Mouse (Mus musculus): ENCODE measurements around the gene Nbeal2. TPM values are rescaled to one million over a fixed set of nuclear protein-coding genes. Genes with fewer than 3 reads are reported as not detected.
"Not testable (repeated sequence)": the region's sequence is repeated elsewhere in the genome, so short reads cannot be mapped to it uniquely, and the experiment has no call there.

The Nbeal2 gene
- polyA plus RNA-seq, 1 experiment from 2014 or later: 1.1 TPM

DNA sequence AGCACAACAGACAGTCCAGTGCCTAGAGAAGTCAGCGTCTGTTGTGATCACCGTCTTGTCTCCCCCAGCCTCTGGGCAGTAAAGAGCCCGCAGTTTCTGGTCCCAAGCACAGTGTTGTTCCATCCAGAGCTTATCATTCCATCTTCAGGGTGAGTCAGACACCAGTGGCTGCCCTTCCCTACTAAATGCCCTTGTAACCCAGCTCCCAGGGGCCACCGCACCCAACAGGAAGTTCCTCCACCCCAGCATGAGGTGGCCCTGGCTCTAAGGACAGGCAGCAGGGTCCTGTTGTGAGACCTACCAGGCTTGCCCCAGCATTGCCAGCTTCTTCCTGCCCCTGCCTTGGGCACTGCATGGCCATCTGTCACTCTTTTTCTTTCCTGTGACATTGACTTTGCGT, 31.6 kb upstream of the Nbeal2 start:
- WGBS: 84% methylated on average over 5 of the region's 5 CpGs
- Histone ChIP-seq H3K9ac (replicated peaks) (no peak overlapping the region), H3K27ac (no peak overlapping the region), H3K4me3 (replicated peaks) (no peak overlapping the region), H3K27me3 (no peaks in the 10 kb centered on the region), H3K9me3 (no peaks in the 10 kb centered on the region), H3K36me3 (no peaks in the 10 kb centered on the region), H3K4me2 (no peak overlapping the region), H3K4me1 (replicated peaks) (peaks cover 26% of the 10 kb centered on the region)
- no peak for ATAC-seq (ENCODE audit: insufficient number of reproducible peaks, insufficient read depth, low FRiP score, low TSS enrichment, low read depth)

DNA sequence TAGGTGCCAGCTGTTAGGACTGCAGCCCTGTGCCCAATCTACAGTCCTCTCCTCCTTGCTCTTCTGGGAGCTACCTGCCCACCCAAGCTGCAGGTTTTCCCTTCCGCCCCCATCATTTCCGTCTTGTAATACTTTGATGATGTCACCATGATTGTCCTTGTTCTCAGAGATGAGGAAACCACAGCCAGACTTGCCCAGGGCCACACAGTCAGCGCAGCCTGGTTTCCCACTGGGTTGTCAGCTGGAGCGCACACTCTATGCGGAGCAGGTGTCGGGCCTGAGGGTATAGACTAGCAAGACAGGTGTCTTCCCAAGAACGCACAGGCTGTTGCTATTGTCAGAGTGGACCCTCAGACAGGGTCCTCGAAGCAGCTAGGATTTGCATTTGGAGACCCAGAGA, 31.2 kb upstream of the Nbeal2 start:
- WGBS: 85% methylated on average over 8 of the region's 8 CpGs
- no peak overlapping the region for H3K27ac ChIP-seq
- no peaks in the 10 kb centered on the region for H3K9me3 ChIP-seq
- no peak for ATAC-seq (ENCODE audit: insufficient number of reproducible peaks, insufficient read depth, low FRiP score, low TSS enrichment, low read depth)
- peaks cover 26% of the 10 kb centered on the region for H3K4me1 ChIP-seq (replicated peaks)
- H3K27me3 ChIP-seq: no peaks in the 10 kb centered on the region
- no peak overlapping the region for H3K9ac ChIP-seq (replicated peaks)
- H3K4me2 ChIP-seq: no peak overlapping the region
- no peak overlapping the region for H3K4me3 ChIP-seq (replicated peaks)
- no peaks in the 10 kb centered on the region for H3K36me3 ChIP-seq

DNA sequence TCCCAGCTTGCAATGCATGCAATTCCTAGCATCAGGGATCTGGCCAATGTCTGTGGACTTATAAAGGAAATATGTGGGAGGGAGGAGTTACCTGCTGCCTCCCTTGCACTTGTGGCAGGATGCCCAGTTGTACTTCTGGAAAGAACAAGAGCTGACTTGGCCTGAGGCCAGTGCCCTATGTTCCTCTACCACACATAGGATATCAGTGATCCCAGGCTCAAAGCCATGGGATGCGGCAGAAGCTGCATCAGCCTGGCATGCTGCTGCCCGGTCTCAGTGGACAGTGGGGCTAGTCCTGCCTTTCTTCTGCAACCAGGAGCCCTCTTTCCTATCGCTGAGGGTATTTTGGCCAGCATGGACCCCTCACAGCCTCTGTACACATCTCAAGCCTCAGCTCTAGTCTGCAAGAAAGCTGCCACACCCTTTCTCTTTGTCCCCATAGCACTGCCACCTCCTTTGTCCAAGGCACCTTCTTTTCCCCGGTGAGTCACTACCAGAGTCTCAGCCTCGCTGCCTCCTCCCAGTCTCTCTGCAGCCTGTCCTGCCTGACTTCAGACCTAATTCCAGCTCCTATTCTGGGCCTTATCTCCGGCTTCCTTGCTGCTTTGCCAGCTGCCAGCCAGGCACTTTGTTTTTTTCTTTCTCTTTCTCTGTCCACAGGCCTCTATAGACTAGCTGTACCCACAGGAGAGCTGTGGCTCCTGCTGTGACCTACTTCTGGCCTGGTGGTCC, 30.3 kb upstream of the Nbeal2 start:
- Histone ChIP-seq H3K4me2 (no peak overlapping the region), H3K9ac (replicated peaks) (no peak overlapping the region), H3K27ac (peak overlapping the region; percentile 45; the same call in 1 of the 2 replicates), H3K4me1 (replicated peaks) (peaks cover 26% of the 10 kb centered on the region), H3K9me3 (no peaks in the 10 kb centered on the region), H3K4me3 (replicated peaks) (no peak overlapping the region), H3K36me3 (no peaks in the 10 kb centered on the region), H3K27me3 (no peaks in the 10 kb centered on the region)
- no peak for ATAC-seq (ENCODE audit: insufficient number of reproducible peaks, insufficient read depth, low FRiP score, low TSS enrichment, low read depth)
- WGBS: 90% methylated on average over 6 of the region's 6 CpGs

DNA sequence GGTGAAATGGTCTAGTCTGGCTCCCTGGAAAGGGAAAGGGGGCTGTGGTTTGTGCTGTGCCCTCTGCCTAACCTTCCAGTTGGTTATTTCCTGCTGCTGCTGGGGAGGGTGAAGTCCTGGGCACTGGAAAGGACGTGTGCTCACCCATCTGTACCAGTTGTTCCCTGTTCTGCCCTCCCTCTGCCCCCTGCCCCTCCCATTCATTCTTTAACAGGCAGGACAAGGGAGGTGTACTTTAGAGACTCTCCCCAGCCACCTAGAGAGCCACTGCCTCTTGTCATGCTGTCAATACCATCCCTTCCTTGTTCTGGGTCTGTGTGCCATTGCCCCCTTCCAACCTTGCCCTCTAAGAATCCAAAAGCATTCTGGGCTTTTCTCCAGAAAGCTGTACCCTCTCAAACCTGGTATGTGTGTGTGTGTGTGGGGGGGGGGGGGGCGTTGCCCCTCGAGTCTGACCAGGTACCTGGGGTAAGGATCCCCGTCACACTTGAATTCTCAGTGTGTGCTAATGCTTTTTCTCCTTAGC, 29.7 kb upstream of the Nbeal2 start:
- Histone ChIP-seq H3K27me3 (no peaks in the 10 kb centered on the region), H3K9me3 (no peaks in the 10 kb centered on the region), H3K9ac (replicated peaks) (no peak overlapping the region), H3K4me1 (replicated peaks) (peaks cover 26% of the 10 kb centered on the region), H3K4me2 (no peak overlapping the region), H3K4me3 (replicated peaks) (no peak overlapping the region), H3K27ac (0 out of 2 replicates have a peak overlapping the region, but pooled peaks have one; percentile 45), H3K36me3 (no peaks in the 10 kb centered on the region)
- no peak for ATAC-seq (ENCODE audit: insufficient number of reproducible peaks, insufficient read depth, low FRiP score, low TSS enrichment, low read depth)
- 80% methylated on average over 4 of the region's 4 CpGs for WGBS

DNA sequence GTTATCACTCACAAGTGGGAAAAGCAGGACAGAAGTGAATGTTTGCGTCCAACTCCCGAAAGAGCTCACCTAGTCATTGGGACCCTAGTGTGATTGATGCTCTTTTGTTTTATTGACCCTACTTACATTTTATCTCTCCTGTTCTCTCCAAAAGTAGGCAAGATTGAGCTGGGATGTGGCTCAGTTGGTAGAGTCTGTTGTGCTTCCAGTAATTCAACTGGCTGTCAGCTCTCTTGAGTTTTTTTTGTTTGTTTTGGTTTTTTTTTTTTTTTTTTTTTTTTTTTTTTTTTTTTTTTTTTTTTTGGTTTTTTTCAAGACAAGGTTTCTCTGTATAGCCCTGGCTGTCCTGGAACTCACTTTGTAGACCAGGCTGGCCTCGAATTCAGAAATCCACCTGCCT, 28.7 kb upstream of the Nbeal2 start:
- not testable (repeated sequence) for H3K9ac ChIP-seq (replicated peaks); H3K27me3 ChIP-seq; H3K9me3 ChIP-seq; H3K4me2 ChIP-seq; ATAC-seq (ENCODE audit: insufficient number of reproducible peaks, insufficient read depth, low FRiP score, low TSS enrichment, low read depth); H3K4me3 ChIP-seq (replicated peaks); H3K27ac ChIP-seq; H3K36me3 ChIP-seq
- H3K4me1 ChIP-seq (replicated peaks): peaks cover 26% of the 10 kb centered on the region
- WGBS: 83% methylated on average over 3 of the region's 3 CpGs

DNA sequence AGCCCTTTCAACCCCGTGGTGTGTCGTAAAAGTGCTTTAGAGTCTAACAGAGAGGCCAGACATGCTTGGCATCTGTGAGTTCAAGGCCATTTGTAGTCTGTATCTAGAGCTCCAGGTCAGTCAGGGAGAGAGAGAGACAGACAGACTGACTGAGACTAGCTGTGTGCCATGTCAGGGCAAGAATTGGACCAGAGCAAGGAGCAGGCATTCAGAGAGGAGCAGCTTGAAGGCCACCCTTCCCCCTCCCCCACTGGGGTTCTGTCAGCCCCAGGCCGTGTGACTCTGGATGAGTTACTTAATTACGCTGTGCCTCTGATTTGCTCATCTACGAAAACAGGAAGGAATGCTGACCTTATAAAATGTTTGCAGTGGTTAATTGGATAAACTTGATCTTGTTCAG, 28.3 kb upstream of the Nbeal2 start:
- Histone ChIP-seq H3K4me1 (replicated peaks) (peaks cover 26% of the 10 kb centered on the region), H3K36me3 (no peaks in the 10 kb centered on the region), H3K27ac (0 out of 2 replicates have a peak overlapping the region, but pooled peaks have one; percentile 17), H3K9ac (replicated peaks) (no peak overlapping the region), H3K9me3 (no peaks in the 10 kb centered on the region), H3K27me3 (no peaks in the 10 kb centered on the region), H3K4me2 (no peak overlapping the region), H3K4me3 (replicated peaks) (no peak overlapping the region)
- ATAC-seq (ENCODE audit: insufficient number of reproducible peaks, insufficient read depth, low FRiP score, low TSS enrichment, low read depth): no peak
- 52% methylated on average over 5 of the region's 5 CpGs for WGBS

DNA sequence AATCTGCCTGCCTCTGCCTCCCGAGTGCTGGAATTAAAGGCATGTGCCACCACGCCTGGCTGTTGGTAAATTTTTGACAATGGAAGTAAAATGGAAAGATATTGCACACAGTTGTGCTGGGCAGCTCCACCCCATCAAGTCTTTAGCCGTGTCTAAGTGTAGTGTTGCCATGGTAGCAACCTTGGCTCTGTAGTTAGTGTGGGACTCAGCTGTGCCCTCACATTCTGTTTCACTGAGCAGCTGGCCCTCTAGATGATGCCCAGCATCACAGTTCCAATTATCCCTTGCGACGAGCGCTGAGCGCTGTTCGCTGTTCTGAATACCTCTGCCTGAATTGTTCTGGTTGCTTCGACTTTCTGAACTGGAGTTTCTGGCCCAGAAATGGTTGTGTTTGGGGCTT, 27.9 kb upstream of the Nbeal2 start:
- Histone ChIP-seq H3K4me1 (replicated peaks) (peaks cover 26% of the 10 kb centered on the region), H3K9ac (replicated peaks) (no peak overlapping the region), H3K4me3 (replicated peaks) (no peak overlapping the region), H3K9me3 (no peaks in the 10 kb centered on the region), H3K36me3 (no peaks in the 10 kb centered on the region), H3K4me2 (no peak overlapping the region), H3K27me3 (no peaks in the 10 kb centered on the region), H3K27ac (0 out of 2 replicates have a peak overlapping the region, but pooled peaks have one; percentile 17)
- WGBS: 77% methylated on average over 9 of the region's 9 CpGs
- no peak for ATAC-seq (ENCODE audit: insufficient number of reproducible peaks, insufficient read depth, low FRiP score, low TSS enrichment, low read depth)

DNA sequence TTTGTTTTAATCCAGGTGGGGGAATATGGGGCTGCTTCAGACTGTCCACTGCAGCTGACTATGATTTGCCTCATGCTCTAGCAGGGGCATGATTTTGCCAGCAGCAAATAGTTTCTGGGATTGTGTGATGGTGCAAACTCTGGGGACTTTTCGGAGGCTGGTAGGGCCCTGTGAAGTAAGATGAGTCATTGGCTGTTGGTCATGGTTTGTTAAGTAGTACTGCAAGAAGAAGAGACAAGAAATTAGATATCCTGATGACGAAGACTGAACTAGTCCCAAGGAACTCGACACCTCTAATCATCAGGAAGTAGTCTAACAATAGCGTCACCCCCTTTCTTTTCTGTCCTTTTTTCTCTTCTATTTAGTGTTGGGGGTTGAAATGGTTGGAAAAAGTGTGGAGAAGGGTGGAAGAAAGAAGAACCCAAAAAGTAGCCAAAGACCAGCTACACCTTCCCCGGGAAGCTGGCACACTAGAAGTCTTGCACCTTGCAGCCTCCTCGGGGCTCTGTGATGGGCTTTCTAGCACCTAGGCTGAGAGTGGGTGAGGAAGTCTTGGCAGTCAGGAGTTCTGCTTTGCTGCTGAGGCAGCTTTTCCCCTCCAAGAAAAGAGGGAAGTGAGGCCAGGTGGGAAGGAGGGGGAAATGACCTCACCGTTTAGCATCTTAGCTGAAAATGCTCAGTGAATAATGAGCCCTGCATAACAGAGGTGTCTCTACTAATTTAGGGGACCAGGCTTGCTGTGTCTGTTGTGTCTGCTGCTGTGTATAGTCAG, 27.0 kb upstream of the Nbeal2 start:
- WGBS: 78% methylated on average over 7 of the region's 7 CpGs
- no peak for ATAC-seq (ENCODE audit: insufficient number of reproducible peaks, insufficient read depth, low FRiP score, low TSS enrichment, low read depth)
- H3K27ac ChIP-seq: no peak overlapping the region

DNA sequence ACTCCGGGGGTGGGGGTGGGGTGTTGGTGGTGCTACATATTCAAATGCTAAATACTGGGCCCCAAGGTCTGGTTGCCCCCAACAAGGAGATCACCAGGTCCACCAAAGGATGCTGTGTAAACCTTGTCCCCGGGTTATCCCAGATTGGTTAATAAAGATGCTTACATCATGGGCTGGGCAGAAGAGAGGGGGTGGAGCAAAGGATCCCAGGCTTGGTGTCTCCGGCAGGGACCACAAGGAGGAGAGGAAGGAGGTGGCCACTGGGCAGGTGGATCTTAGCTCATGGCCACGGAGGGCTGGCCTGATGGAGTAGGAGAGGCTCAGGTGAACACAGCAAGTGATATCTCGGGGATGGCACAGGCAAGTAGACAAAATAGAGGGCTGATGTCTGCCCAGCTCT, 24.9 kb upstream of the Nbeal2 start:
- no peak for ATAC-seq (ENCODE audit: insufficient number of reproducible peaks, insufficient read depth, low FRiP score, low TSS enrichment, low read depth)
- Histone ChIP-seq H3K36me3 (no peaks in the 10 kb centered on the region), H3K9me3 (no peaks in the 10 kb centered on the region), H3K4me2 (no peak overlapping the region), H3K27me3 (no peaks in the 10 kb centered on the region), H3K4me1 (replicated peaks) (peaks cover 18% of the 10 kb centered on the region), H3K27ac (no peak overlapping the region), H3K9ac (replicated peaks) (no peak overlapping the region), H3K4me3 (replicated peaks) (no peak overlapping the region)
- 70% methylated on average over 5 of the region's 5 CpGs for WGBS

More for the DNA sequence above, 27.0 kb upstream of the Nbeal2 start:
- peaks cover 26% of the 10 kb centered on the region for H3K4me1 ChIP-seq (replicated peaks)
- H3K4me3 ChIP-seq (replicated peaks): no peak overlapping the region
- no peaks in the 10 kb centered on the region for H3K9me3 ChIP-seq
- H3K27me3 ChIP-seq: no peaks in the 10 kb centered on the region
- H3K9ac ChIP-seq (replicated peaks): no peak overlapping the region
- H3K4me2 ChIP-seq: no peak overlapping the region
- H3K36me3 ChIP-seq: no peaks in the 10 kb centered on the region

DNA sequence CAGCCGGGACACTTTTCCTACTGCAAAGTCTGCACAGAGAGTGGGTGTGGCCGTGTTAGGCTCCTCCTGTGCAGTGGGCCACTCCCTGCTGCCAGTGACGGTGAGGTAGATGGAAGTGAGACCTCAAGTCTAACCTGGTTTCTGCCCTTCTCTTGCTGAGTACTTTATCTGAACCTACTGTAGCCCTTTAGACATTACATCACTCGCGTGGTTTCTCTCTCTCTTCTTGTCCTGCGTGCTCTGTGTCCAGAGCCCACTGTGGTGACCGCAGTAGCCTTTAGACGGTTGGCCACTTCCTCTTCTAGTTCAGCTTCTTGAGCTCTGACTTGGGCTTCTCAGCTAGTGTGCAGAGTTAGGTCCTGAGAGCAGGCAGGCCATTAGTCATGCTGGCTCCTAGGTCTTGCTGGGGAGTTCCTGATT, 22.5 kb upstream of the Nbeal2 start:
- Histone ChIP-seq H3K36me3 (0 out of 2 replicates have a peak, but pooled peaks cover 4% of the 10 kb centered on the region), H3K27me3 (no peaks in the 10 kb centered on the region), H3K4me3 (replicated peaks) (no peak overlapping the region), H3K4me1 (replicated peaks) (peaks cover 3% of the 10 kb centered on the region; the same call in 1 of the 2 replicates), H3K9me3 (no peaks in the 10 kb centered on the region), H3K4me2 (no peak overlapping the region), H3K27ac (no peak overlapping the region), H3K9ac (replicated peaks) (no peak overlapping the region)
- ATAC-seq (ENCODE audit: insufficient number of reproducible peaks, insufficient read depth, low FRiP score, low TSS enrichment, low read depth): no peak
- 91% methylated on average over 8 of the region's 8 CpGs for WGBS

DNA sequence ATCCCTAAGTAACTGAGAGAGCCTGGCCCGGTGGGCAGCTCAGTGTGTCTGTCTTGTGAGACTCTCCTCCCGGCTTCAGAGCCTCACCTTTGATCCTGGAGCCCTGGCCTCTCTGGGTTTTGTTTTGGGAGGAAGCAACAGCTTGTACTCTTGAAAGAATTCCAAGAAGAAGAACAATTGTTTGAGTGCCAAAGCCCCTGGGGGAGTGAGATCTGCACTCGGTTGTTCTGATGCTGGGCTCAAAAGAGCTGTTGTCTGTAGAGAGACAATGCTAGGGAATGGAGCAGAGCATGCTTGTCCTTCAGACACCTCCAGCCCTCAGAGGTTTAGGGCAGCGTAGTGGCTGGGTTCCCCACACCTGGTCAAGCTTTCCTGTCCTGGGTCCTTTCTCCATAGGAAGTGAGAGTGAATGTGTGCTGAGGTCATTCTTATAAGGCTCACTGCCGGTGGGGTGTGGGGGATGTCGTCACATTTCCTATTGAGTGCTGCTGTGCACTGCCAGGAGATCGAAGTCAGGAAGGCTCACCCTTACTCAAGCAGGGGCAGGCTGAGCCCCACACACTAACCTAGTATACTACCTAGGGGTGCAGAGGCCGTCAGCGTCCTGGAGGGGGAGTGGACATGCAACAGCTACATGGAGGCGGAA, 19.3 kb upstream of the Nbeal2 start:
- Histone ChIP-seq H3K4me1 (replicated peaks) (no peaks in the 10 kb centered on the region), H3K4me2 (no peak overlapping the region), H3K9ac (replicated peaks) (no peak overlapping the region), H3K36me3 (0 out of 2 replicates have a peak, but pooled peaks cover 4% of the 10 kb centered on the region), H3K27me3 (no peaks in the 10 kb centered on the region), H3K9me3 (no peaks in the 10 kb centered on the region), H3K27ac (no peak overlapping the region), H3K4me3 (replicated peaks) (no peak overlapping the region)
- 80% methylated on average over 10 of the region's 10 CpGs for WGBS
- ATAC-seq (ENCODE audit: insufficient number of reproducible peaks, insufficient read depth, low FRiP score, low TSS enrichment, low read depth): no peak

All from limb, embryonic 12.5 days (tissue).